Mouse (Mus musculus): ENCODE data around the gene Cc2d1b. TPM values are rescaled to one million over a fixed set of nuclear protein-coding genes. Genes with fewer than 3 reads are reported as not detected.

Cc2d1b gene
- polyA plus RNA-seq, 1 experiment from 2014 or later = 22.8 TPM

GRCm38 (mm10) chr4:108620536-108620935 is 796 bp downstream of the Cc2d1b start:
- peak overlapping the region; percentile 86; the same call in 1 of the 2 replicates for H3K27ac ChIP-seq
- ATAC-seq (ENCODE audit: low FRiP score) = no peak
- peaks cover 20% of the 10 kb centered on the region for H3K36me3 ChIP-seq (replicated peaks)
- WGBS = 17% methylated on average over 8 of the region's 8 CpGs
- H3K9me3 ChIP-seq = no peaks in the 10 kb centered on the region
- H3K4me1 ChIP-seq = peaks cover 15% of the 10 kb centered on the region
- no peaks in the 10 kb centered on the region for H3K27me3 ChIP-seq
- H3K4me2 ChIP-seq = peak overlapping the region; percentile 84
- H3K9ac ChIP-seq = peak overlapping the region; percentile 94
- H3K4me3 ChIP-seq (replicated peaks) = peak overlapping the region; percentile 77

- Histone ChIP-seq H3K4me3 (replicated peaks) (no peak overlapping the region), H3K4me2 (no peak overlapping the region), H3K27ac (no peak overlapping the region), H3K9ac (no peak overlapping the region), H3K4me1 (peaks cover 15% of the 10 kb centered on the region), H3K27me3 (no peaks in the 10 kb centered on the region), H3K36me3 (replicated peaks) (peaks cover 25% of the 10 kb centered on the region), H3K9me3 (no peaks in the 10 kb centered on the region)
- ATAC-seq (ENCODE audit: low FRiP score) = no peak
- WGBS = 96% methylated on average over 6 of the region's 6 CpGs
Observed at GRCm38 (mm10) chr4:108621504-108621903, 1.8 kb downstream of the Cc2d1b start.

DNA sequence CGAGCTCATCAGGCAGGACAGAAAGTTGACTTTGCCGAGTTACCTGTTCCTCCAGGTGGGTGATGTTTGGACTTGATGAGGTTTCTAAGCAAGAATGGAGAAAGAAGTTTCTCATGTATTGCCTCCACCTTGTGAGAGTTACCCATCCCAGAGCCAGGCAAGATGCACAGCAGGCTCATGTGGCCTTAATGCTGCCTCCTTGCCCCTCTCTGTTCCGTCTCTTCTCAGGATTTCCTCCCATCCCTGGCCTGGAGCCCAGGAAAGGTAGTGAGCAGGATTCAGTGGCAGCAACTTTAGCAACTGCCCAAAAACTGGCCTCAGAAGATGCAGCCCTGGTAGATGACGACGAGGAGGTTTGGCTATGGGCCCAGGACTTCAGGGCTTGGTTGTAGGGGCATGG is 7.3 kb downstream of the Cc2d1b start:
- H3K9ac ChIP-seq = no peak overlapping the region
- no peaks in the 10 kb centered on the region for H3K27me3 ChIP-seq
- H3K36me3 ChIP-seq (replicated peaks) = peaks cover 78% of the 10 kb centered on the region
- WGBS = 90% methylated on average over 5 of the region's 5 CpGs
- no peak for ATAC-seq (ENCODE audit: low FRiP score)
- no peak overlapping the region for H3K4me2 ChIP-seq
- no peaks in the 10 kb centered on the region for H3K9me3 ChIP-seq
- no peak overlapping the region for H3K4me3 ChIP-seq (replicated peaks)
- no peak overlapping the region for H3K27ac ChIP-seq
- no peaks in the 10 kb centered on the region for H3K4me1 ChIP-seq

GRCm38 (mm10) chr4:108629363-108629880 is 9.7 kb downstream of the Cc2d1b start:
- 88% methylated on average over 7 of the region's 7 CpGs for WGBS
- Histone ChIP-seq H3K4me1 (no peaks in the 10 kb centered on the region), H3K9ac (no peak overlapping the region), H3K36me3 (replicated peaks) (peaks cover 95% of the 10 kb centered on the region), H3K4me2 (no peak overlapping the region), H3K4me3 (replicated peaks) (no peak overlapping the region), H3K27ac (no peak overlapping the region), H3K27me3 (no peaks in the 10 kb centered on the region), H3K9me3 (no peaks in the 10 kb centered on the region)
- no peak for ATAC-seq (ENCODE audit: low FRiP score)

DNA sequence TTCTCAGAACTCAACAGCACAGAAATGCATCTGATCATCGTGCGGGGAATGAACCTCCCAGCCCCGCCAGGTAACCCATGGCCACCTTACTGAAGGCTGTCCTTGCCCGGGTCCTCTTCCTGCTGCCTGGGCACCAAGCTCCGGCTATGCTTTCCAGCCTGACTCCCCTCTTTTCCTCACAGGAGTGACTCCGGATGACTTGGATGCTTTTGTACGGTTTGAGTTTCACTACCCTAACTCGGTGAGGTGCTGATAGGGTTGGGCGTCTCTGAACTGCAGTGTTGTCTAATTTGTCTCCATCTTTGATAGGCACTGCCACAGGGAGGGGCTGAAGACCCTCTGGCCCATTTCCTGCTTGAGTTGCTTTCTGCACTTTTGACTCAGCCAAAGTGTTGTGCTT is 10.4 kb downstream of the Cc2d1b start:
- ATAC-seq (ENCODE audit: low FRiP score) = no peak
- no peaks in the 10 kb centered on the region for H3K27me3 ChIP-seq

DNA sequence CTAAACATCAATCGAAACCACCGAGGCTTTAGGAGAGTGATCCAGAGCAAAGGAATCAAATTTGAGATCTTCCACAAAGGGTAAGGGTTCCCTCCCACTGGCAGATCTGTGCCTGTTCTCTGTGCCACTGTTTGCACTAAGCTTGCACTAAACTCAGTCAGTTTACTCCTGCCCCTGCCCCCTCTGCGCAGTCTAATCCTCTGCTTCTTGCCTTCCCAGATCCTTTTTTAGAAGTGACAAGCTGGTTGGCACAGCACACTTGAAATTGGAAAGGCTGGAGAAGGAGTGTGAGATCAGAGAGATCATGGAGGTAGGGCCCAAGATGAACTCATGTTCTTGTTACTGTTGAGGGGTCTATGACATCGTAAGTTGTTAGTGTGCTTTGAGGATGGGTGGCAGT is 11.9 kb downstream of the Cc2d1b start:
- Histone ChIP-seq H3K4me1 (peaks cover 5% of the 10 kb centered on the region; the same call in 1 of the 2 replicates), H3K27me3 (no peaks in the 10 kb centered on the region), H3K4me3 (replicated peaks) (no peak overlapping the region), H3K27ac (no peak overlapping the region), H3K4me2 (no peak overlapping the region), H3K36me3 (replicated peaks) (peaks cover 95% of the 10 kb centered on the region), H3K9me3 (no peaks in the 10 kb centered on the region), H3K9ac (no peak overlapping the region)
- 95% methylated on average over 4 of the region's 4 CpGs for WGBS
- ATAC-seq (ENCODE audit: low FRiP score) = no peak

More for the DNA sequence above, 10.4 kb downstream of the Cc2d1b start:
- H3K4me2 ChIP-seq = no peak overlapping the region
- H3K4me3 ChIP-seq (replicated peaks) = no peak overlapping the region
- H3K9me3 ChIP-seq = no peaks in the 10 kb centered on the region
- no peak overlapping the region for H3K9ac ChIP-seq
- H3K4me1 ChIP-seq = peaks cover 4% of the 10 kb centered on the region; the same call in 1 of the 2 replicates
- peaks cover 97% of the 10 kb centered on the region for H3K36me3 ChIP-seq (replicated peaks)
- WGBS = 93% methylated on average over 9 of the region's 9 CpGs
- no peak overlapping the region for H3K27ac ChIP-seq

- Histone ChIP-seq H3K4me1 (peaks cover 5% of the 10 kb centered on the region; the same call in 1 of the 2 replicates), H3K9ac (no peak overlapping the region), H3K4me3 (replicated peaks) (no peak overlapping the region), H3K36me3 (replicated peaks) (peaks cover 86% of the 10 kb centered on the region), H3K4me2 (no peak overlapping the region), H3K9me3 (no peaks in the 10 kb centered on the region), H3K27ac (no peak overlapping the region), H3K27me3 (no peaks in the 10 kb centered on the region)
- 82% methylated on average over 12 of the region's 12 CpGs for WGBS
- ATAC-seq (ENCODE audit: low FRiP score) = no peak
Observed at GRCm38 (mm10) chr4:108633703-108634102, 14.0 kb downstream of the Cc2d1b start.

DNA sequence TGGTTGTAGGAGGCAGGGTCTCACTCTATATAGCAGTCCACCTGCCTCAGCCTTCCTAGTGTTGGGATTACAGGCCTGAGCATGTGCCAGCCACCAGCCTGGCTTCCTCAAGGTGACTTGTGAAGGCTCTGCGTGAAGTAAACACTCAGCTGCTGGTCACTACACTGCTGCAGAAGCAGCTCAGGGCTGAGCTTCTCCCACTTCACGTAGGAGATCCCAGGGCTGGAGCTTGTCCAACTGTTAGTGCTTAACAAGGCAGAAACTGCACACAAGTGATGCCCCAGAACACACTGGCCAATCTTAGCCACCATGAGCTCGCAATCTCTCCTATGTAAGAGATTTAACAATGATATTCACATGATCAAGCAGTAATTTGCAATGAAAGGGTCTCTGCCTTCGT is 15.0 kb downstream of the Cc2d1b start:
- Histone ChIP-seq H3K27ac (no peak overlapping the region), H3K36me3 (replicated peaks) (peaks cover 81% of the 10 kb centered on the region), H3K4me3 (replicated peaks) (no peak overlapping the region), H3K9me3 (no peaks in the 10 kb centered on the region), H3K4me2 (no peak overlapping the region), H3K27me3 (no peaks in the 10 kb centered on the region), H3K9ac (no peak overlapping the region), H3K4me1 (peaks cover 5% of the 10 kb centered on the region; the same call in 1 of the 2 replicates)
- ATAC-seq (ENCODE audit: low FRiP score) = no peak
- 45% methylated on average over 4 of the region's 4 CpGs for WGBS

DNA sequence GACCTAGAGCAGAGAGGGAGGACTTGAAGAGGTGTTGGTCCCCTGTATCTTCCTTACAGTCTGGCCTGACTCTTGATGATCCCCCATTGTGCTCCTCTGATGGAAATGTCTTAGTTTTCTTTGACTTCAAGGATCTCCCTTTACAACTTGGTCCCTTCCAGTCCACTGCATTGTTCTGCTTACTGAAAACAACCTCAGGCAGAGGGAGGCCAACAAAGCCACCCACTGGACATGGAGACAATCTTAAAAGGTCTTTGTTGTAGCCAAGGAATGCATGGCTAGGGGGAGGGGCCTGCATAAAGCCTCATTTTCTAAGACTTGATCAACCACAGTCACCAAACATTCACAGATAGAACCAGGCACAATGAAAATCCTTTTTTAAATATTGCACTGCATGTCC is 15.4 kb downstream of the Cc2d1b start:
- no peak overlapping the region for H3K27ac ChIP-seq
- peaks cover 5% of the 10 kb centered on the region; the same call in 1 of the 2 replicates for H3K4me1 ChIP-seq
- no peak overlapping the region for H3K4me2 ChIP-seq
- no peaks in the 10 kb centered on the region for H3K27me3 ChIP-seq
- H3K9ac ChIP-seq = no peak overlapping the region
- no peak overlapping the region for H3K4me3 ChIP-seq (replicated peaks)
- H3K9me3 ChIP-seq = no peaks in the 10 kb centered on the region
- ATAC-seq (ENCODE audit: low FRiP score) = no peak
- peaks cover 79% of the 10 kb centered on the region for H3K36me3 ChIP-seq (replicated peaks)

DNA sequence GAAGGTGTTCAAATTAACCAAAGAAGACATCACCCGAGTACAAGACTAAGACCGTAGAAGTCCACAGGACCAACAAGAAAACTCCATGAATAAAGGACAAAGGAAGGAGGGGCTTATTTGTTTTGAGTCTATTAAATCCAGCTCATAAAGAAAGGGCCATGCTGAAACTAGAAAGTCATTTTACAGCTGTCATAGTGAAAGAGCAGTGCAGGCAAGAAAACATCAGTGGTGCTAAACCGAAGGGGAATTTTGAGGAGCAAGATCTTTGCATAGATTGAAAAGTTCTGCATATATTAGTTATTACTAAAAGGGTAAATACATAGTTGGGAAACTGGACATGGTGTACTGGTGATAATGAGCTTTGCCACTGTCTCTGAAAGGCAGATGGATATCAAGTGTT is 18.0 kb downstream of the Cc2d1b start:
- Histone ChIP-seq H3K27ac (no peak overlapping the region), H3K27me3 (no peaks in the 10 kb centered on the region), H3K4me1 (peaks cover 5% of the 10 kb centered on the region; the same call in 1 of the 2 replicates), H3K36me3 (replicated peaks) (peaks cover 68% of the 10 kb centered on the region), H3K9me3 (no peaks in the 10 kb centered on the region), H3K4me2 (no peak overlapping the region), H3K4me3 (replicated peaks) (no peak overlapping the region), H3K9ac (no peak overlapping the region)
- WGBS = 86% methylated on average over 3 of the region's 3 CpGs
- ATAC-seq (ENCODE audit: low FRiP score) = no peak

GRCm38 (mm10) chr4:108638752-108639151 is 19.0 kb downstream of the Cc2d1b start:
- ATAC-seq (ENCODE audit: low FRiP score) = no peak
- peaks cover 66% of the 10 kb centered on the region for H3K36me3 ChIP-seq (replicated peaks)

GRCm38 (mm10) chr4:108664407-108664806 is 44.7 kb downstream of the Cc2d1b start:
- WGBS = 82% methylated on average over 2 of the region's 2 CpGs
- Histone ChIP-seq H3K36me3 (replicated peaks) (peaks cover 18% of the 10 kb centered on the region), H3K4me3 (replicated peaks) (no peak overlapping the region), H3K9me3 (no peaks in the 10 kb centered on the region), H3K27ac (no peak overlapping the region), H3K4me2 (no peak overlapping the region), H3K27me3 (no peaks in the 10 kb centered on the region), H3K4me1 (no peaks in the 10 kb centered on the region), H3K9ac (no peak overlapping the region)
- ATAC-seq (ENCODE audit: low FRiP score) = no peak

More at GRCm38 (mm10) chr4:108638752-108639151, 19.0 kb downstream of the Cc2d1b start:
- H3K9me3 ChIP-seq = no peaks in the 10 kb centered on the region
- H3K9ac ChIP-seq = no peak overlapping the region
- H3K4me3 ChIP-seq (replicated peaks) = no peak overlapping the region
- WGBS = 85% methylated on average over 5 of the region's 5 CpGs
- H3K27me3 ChIP-seq = no peaks in the 10 kb centered on the region
- no peak overlapping the region for H3K27ac ChIP-seq
- no peak overlapping the region for H3K4me2 ChIP-seq
- H3K4me1 ChIP-seq = peaks cover 5% of the 10 kb centered on the region; the same call in 1 of the 2 replicates
